Mouse (Mus musculus) ES-E14 (cell line): ENCODE measurements around the gene Reck.

Experiments used
- HCFC1 ChIP-seq: IDR thresholded peaks from 2 replicates; pipeline ENCODE4 v1.6.1; 2012; ENCODE audit warnings: low read length, inconsistent platforms, borderline replicate concordance; ENCODE audit not compliant: insufficient read depth
- ZC3H11A ChIP-seq: IDR thresholded peaks from 2 replicates; pipeline ENCODE4 v1.6.1; 2012; ENCODE audit warnings: low read depth, mild to moderate bottlenecking, inconsistent platforms, low read length, borderline replicate concordance
- ZNF384 ChIP-seq: IDR thresholded peaks from 2 replicates; pipeline ENCODE4 v1.6.1; 2012; ENCODE audit warnings: low read depth, low read length, inconsistent platforms

DNA sequence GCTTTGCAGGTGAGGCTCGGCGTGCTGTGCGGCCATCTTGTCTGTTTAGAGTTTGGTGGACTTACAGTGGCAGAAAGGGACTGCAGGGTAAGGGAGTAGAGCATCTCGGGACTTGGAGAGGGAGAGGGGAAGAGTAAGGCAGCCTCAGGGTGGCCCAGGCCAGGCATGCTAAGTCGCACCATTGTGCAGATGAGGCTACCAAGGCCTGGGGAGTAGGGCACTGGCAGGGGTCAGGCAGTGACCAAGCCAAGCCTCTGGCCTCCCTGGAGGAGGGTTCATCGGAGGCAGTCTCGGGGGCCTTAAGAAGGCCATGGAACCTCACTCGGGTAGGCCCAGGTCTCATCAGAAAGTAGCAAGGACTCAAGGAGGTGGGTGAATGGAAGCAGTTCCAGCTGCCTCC is 67.1 kb downstream of the Reck start:
- TF ChIP-seq ZC3H11A (no peak), ZNF384 (no peak), HCFC1 (no peak)
